Mouse (Mus musculus) embryonic facial prominence, embryonic 14.5 days (tissue): ENCODE results near the gene Radil. TPM values are rescaled to one million over a fixed set of nuclear protein-coding genes. Genes with fewer than 3 reads are reported as not detected.
A peak's percentile ranks its signal among the peaks of the same experiment; 100 is the strongest.

Experiments
- ATAC-seq: fragments of 200-750 bp; cut with Nextera tagmentation; 2 replicates; pipeline ENCODE4 v1.8.0; 2017; ENCODE audit warnings: low read depth, moderate number of reproducible peaks, moderate TSS enrichment
- DNase-seq: peaks from one replicate; pipeline ENCODE4 v3.0.0-alpha.2; 2015; ENCODE audit warnings: low spot score
- H3K27ac ChIP-seq: fragments of 300-500 bp; sonication (generic); replicated peaks from 2 replicates; pipeline ENCODE4 v1.5.1; 2014; ENCODE audit warnings: low read depth, mild to moderate bottlenecking, low read length, moderate library complexity
- H3K27me3 ChIP-seq: fragments of 300-500 bp; sonication (generic); replicated peaks from 2 replicates; pipeline ENCODE4 v1.6.1; 2014; ENCODE audit warnings: low read length; ENCODE audit not compliant: control insufficient read depth, insufficient read depth
- H3K36me3 ChIP-seq: fragments of 300-500 bp; sonication (generic); 2 replicates; pipeline ENCODE4 v1.6.1; 2014; ENCODE audit warnings: low read length, mixed read lengths; ENCODE audit not compliant: control insufficient read depth, insufficient read depth
- H3K4me1 ChIP-seq: fragments of 300-500 bp; sonication (generic); 2 replicates; pipeline ENCODE4 v1.6.1; 2014; ENCODE audit warnings: antibody characterized with exemption, low read length; ENCODE audit not compliant: control insufficient read depth, insufficient read depth
- H3K4me2 ChIP-seq: fragments of 300-500 bp; sonication (generic); 2 replicates; pipeline ENCODE4 v1.6.1; 2014; ENCODE audit warnings: low read depth, mild to moderate bottlenecking, low read length, moderate library complexity, mixed read lengths
- H3K4me3 ChIP-seq: fragments of 300-500 bp; sonication (generic); 2 replicates; pipeline ENCODE4 v1.5.1; 2014; ENCODE audit warnings: low read depth, mild to moderate bottlenecking, low read length
- H3K9ac ChIP-seq: fragments of 300-500 bp; sonication (generic); 2 replicates; pipeline ENCODE4 v1.6.1; 2014; ENCODE audit warnings: low read depth, mild to moderate bottlenecking, low read length, moderate library complexity, mixed read lengths
- H3K9me3 ChIP-seq: fragments of 300-500 bp; sonication (generic); 2 replicates; pipeline ENCODE4 v1.6.1; 2016; ENCODE audit warnings: low read length; ENCODE audit not compliant: control insufficient read depth
- WGBS: fragments of 180-500 bp; shearing (Covaris S2); extraction: QIAGEN DNeasy Blood & Tissue Kit; methylation state at CpG from one replicate; pipeline ENCODE4 v1.1.7; 2014; 5-methylcytosine and 5-hydroxymethylcytosine counted together
- polyA plus RNA-seq: library from polyadenylated mRNA; unstranded; fragments of >200 nt; fragmentation: Nextera tagmentation; extraction: Ambion mirVana; gene quantifications from 2 replicates; pipeline ENCODE4 v1.2.1, GENCODE M21; 2014

Gene Radil
- polyA plus RNA-seq, 1 experiment from 2014 or later = 5.4 TPM

DNA sequence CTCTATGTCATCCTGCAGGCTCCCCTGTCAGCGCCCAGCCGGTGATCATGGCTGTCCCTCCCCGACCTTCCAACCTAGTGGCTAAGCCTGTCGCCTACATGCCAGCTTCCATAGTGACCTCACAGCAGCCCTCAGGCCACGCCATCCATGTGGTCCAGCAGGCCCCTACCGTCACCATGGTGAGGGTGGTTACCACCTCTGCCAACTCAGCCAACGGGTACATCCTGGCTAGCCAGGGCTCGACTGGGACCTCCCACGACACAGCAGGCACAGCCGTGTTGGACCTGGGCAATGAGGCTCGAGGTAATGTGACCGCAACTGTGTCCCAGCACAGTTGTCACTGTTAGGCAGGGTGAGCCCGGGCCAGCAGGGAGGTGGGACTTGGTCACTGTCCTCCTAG, 97.2 kb downstream of the Radil start:
- Histone ChIP-seq H3K27ac (no peak overlapping the region), H3K4me2 (no peak overlapping the region), H3K9ac (no peak overlapping the region), H3K9me3 (no peaks in the 10 kb centered on the region), H3K4me3 (no peak overlapping the region), H3K36me3 (peaks cover 88% of the 10 kb centered on the region), H3K27me3 (no peaks in the 10 kb centered on the region), H3K4me1 (no peaks in the 10 kb centered on the region)
- DNase-seq (no peak), ATAC-seq (no peak)
- WGBS = 93% methylated on average over 13 of the region's 13 CpGs

DNA sequence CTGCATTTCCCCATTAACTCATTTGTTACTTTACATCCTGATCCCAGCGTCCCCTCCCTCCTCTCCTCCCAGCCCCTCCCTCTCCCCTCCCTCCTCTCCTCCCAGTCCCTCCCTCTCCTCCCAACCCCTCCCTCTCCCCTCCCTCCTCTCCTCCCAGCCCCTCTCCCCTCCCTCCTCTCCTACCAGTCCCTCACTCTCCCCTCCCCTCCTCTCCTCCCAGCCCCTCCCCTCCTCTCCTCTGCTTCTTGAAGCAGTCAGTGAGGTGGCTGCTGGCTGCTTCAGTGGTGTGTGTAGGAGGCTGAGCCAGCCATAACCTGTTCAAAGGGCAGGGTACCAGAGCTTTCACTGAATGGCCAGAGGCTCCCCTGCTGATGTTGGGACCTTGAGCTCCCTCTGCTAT, 99.1 kb downstream of the Radil start:
- no peak for ATAC-seq
- peaks cover 70% of the 10 kb centered on the region for H3K36me3 ChIP-seq
- H3K9ac ChIP-seq = no peak overlapping the region
- DNase-seq = peak; percentile 54
- no peaks in the 10 kb centered on the region for H3K9me3 ChIP-seq
- H3K27me3 ChIP-seq = no peaks in the 10 kb centered on the region
- peaks cover 5% of the 10 kb centered on the region; the same call in 1 of the 2 replicates for H3K4me1 ChIP-seq
- H3K4me3 ChIP-seq = no peak overlapping the region
- no peak overlapping the region for H3K4me2 ChIP-seq
- H3K27ac ChIP-seq = no peak overlapping the region
- WGBS = 17% methylated on average over 1 of the region's 1 CpGs

GRCm38 (mm10) chr5:142450846-142451245, 100.1 kb downstream of the Radil start:
- H3K4me1 ChIP-seq = peaks cover 5% of the 10 kb centered on the region; the same call in 1 of the 2 replicates
- no peak overlapping the region for H3K9ac ChIP-seq
- no peak overlapping the region for H3K4me2 ChIP-seq
- H3K27me3 ChIP-seq = no peaks in the 10 kb centered on the region
- ATAC-seq (no peak), DNase-seq (no peak)
- WGBS = 89% methylated on average over 9 of the region's 9 CpGs
- no peak overlapping the region for H3K27ac ChIP-seq
- H3K4me3 ChIP-seq = no peak overlapping the region
- H3K36me3 ChIP-seq = peaks cover 61% of the 10 kb centered on the region
- no peaks in the 10 kb centered on the region for H3K9me3 ChIP-seq

GRCm38 (mm10) chr5:142448623-142449022, 102.3 kb downstream of the Radil start:
- WGBS = 48% methylated on average over 12 of the region's 12 CpGs
- H3K4me2 ChIP-seq = no peak overlapping the region

DNA sequence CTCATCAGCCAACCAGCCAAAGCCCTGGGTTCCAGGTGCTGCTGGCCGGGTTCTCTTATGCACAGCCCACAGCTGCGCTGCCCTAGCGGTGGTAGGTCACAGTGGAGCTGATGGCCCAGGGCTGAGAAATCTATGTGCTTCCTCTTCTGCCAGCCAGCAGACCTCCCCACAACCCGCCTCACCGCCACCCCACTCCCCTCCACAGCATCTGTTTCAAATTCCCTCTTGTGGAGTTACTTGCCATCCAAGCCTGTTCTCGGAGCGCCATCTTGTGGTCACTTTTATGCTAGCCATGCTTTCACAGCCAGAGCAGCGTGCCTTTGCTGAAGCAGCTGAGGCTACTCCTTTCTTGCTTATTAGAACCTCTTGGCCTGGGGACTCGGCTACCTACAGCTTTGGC, 102.8 kb downstream of the Radil start:
- ATAC-seq (peak; percentile 86), DNase-seq (peak; percentile 95)
- 0 out of 2 replicates have a peak overlapping the region, but pooled peaks have one; percentile 11 for H3K4me2 ChIP-seq
- H3K27ac ChIP-seq = peak overlapping the region; percentile 45; the same call in 1 of the 2 replicates
- no peaks in the 10 kb centered on the region for H3K9me3 ChIP-seq
- WGBS = 4% methylated on average over 7 of the region's 9 CpGs
- H3K4me3 ChIP-seq = no peak overlapping the region
- H3K36me3 ChIP-seq = peaks cover 36% of the 10 kb centered on the region
- no peaks in the 10 kb centered on the region for H3K27me3 ChIP-seq
- peaks cover 26% of the 10 kb centered on the region for H3K4me1 ChIP-seq
- H3K9ac ChIP-seq = no peak overlapping the region

More at GRCm38 (mm10) chr5:142448623-142449022, 102.3 kb downstream of the Radil start:
- Histone ChIP-seq H3K9me3 (no peaks in the 10 kb centered on the region), H3K9ac (no peak overlapping the region), H3K36me3 (peaks cover 40% of the 10 kb centered on the region), H3K4me1 (peaks cover 21% of the 10 kb centered on the region), H3K27me3 (no peaks in the 10 kb centered on the region), H3K27ac (no peak overlapping the region), H3K4me3 (no peak overlapping the region)
- ATAC-seq = no peak
- no peak for DNase-seq

DNA sequence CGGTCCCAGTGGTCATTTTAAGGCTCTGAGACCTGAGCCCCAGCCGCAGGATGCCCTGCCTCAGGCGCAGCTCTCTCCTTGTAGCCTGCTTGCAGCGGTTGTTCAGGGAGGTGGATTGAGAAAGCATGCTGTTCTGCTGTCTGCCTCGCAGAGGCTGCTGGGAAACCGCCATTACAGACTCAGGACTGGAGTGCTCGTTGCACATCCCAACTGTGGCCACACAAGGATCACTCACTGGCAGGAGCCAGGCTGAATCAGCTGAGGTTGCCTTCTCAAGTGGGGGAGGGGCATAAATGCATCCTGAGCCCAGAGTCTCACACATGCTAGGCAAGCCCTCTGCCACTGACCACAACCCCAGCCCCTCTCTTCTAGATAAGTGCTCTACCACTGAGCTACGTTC, 105.2 kb downstream of the Radil start:
- no peak for ATAC-seq
- no peak overlapping the region for H3K4me2 ChIP-seq
- peaks cover 48% of the 10 kb centered on the region for H3K4me1 ChIP-seq
- no peak overlapping the region for H3K4me3 ChIP-seq
- H3K36me3 ChIP-seq = peaks cover 15% of the 10 kb centered on the region
- no peaks in the 10 kb centered on the region for H3K9me3 ChIP-seq
- no peak overlapping the region for H3K27ac ChIP-seq
- 40% methylated on average over 8 of the region's 8 CpGs for WGBS
- H3K9ac ChIP-seq = no peak overlapping the region
- H3K27me3 ChIP-seq = no peaks in the 10 kb centered on the region
- peak; percentile 41 for DNase-seq

DNA sequence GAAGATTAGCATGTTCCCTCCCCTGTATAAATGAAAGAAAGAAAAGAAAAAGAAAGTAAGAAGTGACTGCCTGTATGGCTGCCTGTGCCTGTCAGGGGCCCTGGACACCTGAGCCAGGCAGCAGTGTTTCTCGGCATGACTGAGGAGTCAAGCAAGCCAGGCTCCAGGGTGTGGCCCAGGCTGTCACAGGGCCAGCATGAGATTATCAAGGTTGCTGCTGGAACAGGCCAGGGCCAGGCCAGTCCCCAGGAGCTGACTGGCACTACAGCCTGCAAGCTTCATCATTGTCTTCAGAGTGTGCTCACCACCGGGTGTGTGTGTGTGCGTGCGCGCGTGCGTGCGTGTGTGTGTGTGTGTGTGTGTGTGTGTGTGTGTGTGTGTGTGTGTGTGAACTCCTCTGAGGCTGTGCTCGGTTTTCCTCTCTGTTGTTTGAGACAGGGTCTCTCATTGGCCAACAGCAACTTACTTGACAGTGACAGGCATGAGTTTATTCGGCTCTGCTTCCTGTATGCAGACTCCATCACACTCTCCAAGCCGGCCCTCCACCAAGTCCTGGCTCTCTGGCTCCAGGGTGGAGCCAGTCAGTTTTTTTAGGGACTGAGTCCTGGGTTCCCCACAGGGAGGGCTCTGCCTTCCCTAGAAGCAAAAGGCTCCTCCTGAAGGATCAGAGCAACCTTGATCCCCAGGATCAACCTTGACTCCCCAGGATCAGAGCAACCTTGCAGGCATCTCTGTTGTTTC, 105.9 kb downstream of the Radil start:
- no peak overlapping the region for H3K9ac ChIP-seq

GRCm38 (mm10) chr5:142443994-142444393, 106.9 kb downstream of the Radil start:
- Histone ChIP-seq H3K27me3 (no peaks in the 10 kb centered on the region), H3K4me2 (no peak overlapping the region), H3K9ac (no peak overlapping the region), H3K9me3 (no peaks in the 10 kb centered on the region), H3K4me3 (no peak overlapping the region), H3K4me1 (peaks cover 60% of the 10 kb centered on the region), H3K36me3 (0 out of 2 replicates have a peak, but pooled peaks cover 5% of the 10 kb centered on the region), H3K27ac (no peak overlapping the region)
- no peak for DNase-seq
- 76% methylated on average over 14 of the region's 14 CpGs for WGBS
- no peak for ATAC-seq

More for the DNA sequence above, 105.9 kb downstream of the Radil start:
- ATAC-seq = no peak
- Histone ChIP-seq H3K4me1 (peaks cover 51% of the 10 kb centered on the region), H3K27me3 (no peaks in the 10 kb centered on the region), H3K9me3 (no peaks in the 10 kb centered on the region), H3K4me3 (no peak overlapping the region), H3K27ac (0 out of 2 replicates have a peak overlapping the region, but pooled peaks have one; percentile 8), H3K4me2 (no peak overlapping the region), H3K36me3 (peaks cover 7% of the 10 kb centered on the region)
- WGBS = 20% methylated on average over 4 of the region's 11 CpGs
- DNase-seq = peak; percentile 56

GRCm38 (mm10) chr5:142443514-142443913, 107.4 kb downstream of the Radil start:
- H3K36me3 ChIP-seq = no peaks in the 10 kb centered on the region
- H3K9me3 ChIP-seq = no peaks in the 10 kb centered on the region
- H3K4me2 ChIP-seq = no peak overlapping the region
- H3K27ac ChIP-seq = no peak overlapping the region
- 71% methylated on average over 15 of the region's 15 CpGs for WGBS
- H3K27me3 ChIP-seq = no peaks in the 10 kb centered on the region
- ATAC-seq = no peak
- peaks cover 61% of the 10 kb centered on the region for H3K4me1 ChIP-seq
- no peak overlapping the region for H3K9ac ChIP-seq
- no peak overlapping the region for H3K4me3 ChIP-seq
- DNase-seq = no peak
